Mouse (Mus musculus) cerebellum, adult 9-10 months (tissue): ENCODE data around the gene Bri3.
"Not testable (repeated sequence)": the region's sequence is repeated elsewhere in the genome, so short reads cannot be mapped to it uniquely, and the experiment has no call there.

Experiments
- DNase-seq: peaks from one replicate; pipeline ENCODE4 v3.0.0; 2022

Gene Bri3

DNA sequence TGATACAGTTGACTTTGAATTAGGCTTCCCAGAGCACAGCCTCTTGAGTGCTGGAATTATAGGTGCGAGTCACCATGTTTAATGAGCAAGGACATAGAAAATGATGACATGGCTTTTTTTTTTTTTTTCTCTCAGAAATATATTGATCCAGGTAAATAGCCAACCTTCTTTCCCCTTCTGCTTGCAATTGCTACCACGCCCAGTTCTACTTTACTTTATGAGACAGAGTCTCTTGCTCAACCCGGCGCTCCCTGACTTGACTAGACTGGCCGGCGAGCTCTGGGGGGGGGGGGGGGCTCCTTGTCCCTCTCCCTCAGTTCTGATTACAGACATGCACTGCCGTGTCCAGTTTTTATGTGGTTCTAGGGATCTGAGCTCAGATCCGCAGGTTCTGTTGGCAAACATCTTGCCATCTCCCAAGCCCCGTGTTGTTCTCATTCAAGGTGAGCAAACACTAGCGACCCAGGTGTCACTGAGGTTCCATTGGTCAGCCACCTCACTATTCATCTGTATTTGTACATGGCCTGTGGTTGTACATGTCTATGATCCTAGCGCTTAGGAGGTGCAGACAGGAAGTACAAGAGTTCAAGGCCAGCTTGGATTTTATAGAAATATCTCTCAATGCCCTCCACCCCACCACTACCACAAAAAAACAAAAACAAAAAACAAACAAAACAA lies 120.6 kb downstream of the Bri3 start:
- DNase-seq: no peak

DNA sequence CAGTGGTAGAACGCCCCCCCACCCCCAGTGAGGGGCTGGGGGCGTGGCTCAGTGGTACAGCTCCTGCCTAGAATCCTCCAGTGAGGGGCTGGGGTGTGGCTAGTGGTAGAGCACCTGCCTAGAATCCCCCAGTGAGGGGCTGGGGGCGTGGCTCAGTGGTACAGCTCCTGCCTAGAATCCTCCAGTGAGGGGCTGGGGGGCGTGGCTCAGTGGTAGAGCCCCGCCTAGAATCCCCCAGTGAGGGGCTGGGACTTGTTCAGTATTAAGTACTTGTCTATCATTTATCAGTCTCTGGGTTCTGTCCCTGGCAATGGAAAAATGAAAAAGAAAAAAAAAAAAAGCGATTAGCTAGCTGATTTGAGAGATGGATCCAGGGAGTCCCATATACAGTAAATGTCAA lies 122.3 kb downstream of the Bri3 start:
- not testable (repeated sequence) for DNase-seq

DNA sequence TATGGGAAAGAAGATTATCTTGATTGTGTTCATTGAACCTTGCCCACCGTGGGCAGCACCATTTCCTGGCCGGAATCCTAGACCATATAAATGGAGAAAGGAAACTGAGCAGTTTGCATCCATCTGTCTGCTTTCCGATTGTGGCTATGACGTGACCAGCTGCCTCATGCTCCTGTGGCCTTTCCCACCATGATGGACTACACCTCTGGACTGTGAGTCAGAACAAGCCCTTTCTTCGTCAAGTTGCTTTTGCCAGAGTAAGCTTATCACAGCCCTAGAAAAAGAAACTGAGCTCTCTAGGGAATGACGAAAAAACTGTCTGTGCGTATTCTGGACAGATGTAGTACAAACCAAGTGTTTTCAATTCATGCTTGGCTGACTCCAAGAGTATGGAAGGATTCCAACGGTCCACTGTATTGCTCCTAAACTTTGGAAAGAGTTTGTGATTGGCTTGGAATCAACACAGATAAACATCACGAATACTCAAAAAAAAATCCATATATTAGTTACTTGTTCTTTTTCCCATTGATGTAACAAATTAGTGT lies 124.5 kb downstream of the Bri3 start:
- DNase-seq: no peak

DNA sequence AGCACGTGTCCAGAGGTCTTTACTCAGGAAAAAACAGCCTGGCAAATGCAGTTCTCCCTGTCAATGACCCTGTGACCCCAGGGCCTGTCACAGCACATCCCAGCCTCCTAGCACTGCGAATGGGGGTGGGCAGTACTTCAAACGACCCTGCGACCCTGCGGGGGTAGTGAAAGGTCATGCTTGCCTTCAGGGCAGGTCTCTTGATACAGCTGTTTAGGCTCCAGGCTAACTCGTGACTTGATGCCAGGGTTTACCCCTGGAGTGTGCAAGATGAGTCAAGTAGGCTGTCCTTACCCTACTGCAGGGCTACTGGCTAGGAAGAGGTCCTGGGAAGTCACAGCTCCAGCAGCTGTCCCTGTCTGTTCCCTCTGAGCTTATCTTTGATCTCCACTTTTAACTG lies 126.7 kb downstream of the Bri3 start:
- DNase-seq: no peak

DNA sequence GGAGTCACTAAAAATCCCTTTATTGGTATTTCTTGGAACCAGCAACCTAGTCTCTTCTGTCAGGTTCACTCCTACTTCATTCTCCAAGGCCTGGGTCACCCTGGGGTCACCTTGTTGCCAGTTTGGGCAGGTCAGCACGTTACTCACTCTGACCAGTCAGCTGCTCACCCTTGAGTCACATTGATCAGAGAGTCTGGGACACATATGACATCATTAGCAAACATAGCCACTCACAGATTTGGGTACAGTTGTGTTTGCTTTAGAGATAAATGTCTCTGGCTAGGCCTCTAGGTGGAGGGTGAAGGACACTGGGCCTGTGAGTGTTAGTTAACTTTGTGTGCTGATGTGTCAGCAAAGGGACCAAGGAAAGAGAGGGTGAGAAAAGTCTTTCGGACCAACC lies 127.9 kb downstream of the Bri3 start:
- DNase-seq: no peak

DNA sequence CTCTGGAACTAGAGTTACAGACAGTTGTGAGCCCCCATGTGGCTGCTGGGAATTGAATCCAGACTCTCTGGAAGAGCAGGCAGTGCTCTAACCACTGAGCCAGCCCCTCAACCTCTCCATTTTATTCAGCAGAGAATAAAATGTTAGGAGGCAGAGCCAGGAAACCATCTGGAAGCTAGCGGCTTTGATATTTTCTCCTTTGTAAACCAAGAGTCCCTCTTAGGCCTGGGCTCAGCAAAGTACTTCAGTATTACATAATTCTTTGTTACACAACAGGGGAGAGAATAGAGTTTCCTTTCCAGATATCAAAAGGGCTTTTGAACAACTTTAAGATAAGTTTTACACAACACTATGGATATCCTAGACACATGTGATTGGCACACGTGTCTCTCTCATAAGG lies 128.6 kb downstream of the Bri3 start:
- DNase-seq: no peak

DNA sequence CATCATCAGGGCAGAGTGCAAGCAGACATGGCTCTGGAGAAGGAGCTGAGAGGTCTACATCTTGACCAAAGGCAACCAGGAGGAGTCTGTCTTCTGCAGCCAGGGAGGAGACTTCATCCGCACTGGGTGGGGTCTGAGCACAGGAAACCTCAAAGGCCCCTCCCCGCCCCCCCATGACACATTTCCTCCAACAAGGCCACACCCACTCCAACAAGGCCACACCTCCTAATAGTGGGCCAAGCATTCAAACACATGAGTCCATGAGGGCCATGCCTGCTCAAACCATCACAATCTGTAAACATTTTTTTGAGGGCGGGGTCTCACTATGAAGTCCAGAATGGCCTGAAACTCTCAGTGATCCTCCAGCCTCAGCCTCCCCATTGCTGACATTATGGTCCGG lies 135.2 kb downstream of the Bri3 start:
- DNase-seq: no peak

DNA sequence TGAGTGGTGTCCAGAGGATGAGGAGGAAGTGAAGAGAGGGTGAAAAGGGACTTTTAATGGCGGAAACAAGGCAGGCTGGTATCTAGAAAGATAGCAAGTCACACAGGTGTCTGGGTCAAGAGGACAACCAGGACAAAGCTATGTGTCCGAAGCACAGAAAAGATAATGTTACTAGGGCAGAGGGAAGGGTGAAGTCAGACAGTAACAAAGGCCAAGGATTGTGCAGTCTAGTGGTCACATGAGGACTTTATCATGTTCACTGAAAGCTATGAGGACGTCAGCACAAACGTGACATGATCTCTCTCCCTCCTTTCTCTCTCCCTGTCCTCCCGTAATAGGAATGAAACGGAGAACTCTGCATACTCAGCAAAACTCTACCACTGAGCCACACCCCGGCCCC lies 136.5 kb downstream of the Bri3 start:
- DNase-seq: no peak

DNA sequence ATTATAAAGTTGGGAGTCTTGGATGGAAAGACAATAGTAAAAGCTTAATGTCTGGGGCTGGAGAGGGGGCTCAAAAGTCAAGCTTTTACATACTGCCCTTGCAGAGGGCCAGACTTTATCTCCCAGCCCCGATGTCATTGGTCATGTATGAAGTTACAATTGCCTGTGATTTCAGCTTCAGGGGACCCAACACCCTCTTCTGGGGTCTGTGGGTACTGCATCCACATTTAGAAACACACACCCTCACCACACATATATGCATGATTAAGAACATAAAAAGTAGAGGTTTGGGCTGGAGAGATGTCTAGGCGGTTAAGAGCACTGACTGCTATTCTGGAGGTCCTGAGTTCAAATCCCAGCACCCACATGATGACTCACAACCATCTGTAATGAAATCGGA lies 137.5 kb downstream of the Bri3 start:
- DNase-seq: no peak

DNA sequence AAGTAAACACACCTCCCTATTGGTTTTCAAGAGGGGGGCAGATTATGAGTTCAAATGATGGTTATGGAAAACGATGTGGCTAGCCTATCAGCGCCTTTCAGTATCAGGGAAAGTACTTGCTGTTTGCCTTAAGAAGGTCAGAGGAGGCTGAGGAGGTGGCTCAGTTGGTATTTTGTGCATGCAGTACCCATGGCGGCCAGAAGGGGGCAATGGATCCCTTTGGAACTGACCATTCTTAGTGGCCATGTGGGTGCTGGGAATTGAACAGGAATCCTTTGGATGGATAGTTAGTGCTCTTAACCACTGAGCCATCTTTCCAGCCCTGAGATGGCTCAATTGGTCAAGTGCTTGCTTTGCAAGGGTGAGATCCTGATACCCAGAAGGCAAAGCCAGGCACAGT lies 139.7 kb downstream of the Bri3 start:
- DNase-seq: no peak

DNA sequence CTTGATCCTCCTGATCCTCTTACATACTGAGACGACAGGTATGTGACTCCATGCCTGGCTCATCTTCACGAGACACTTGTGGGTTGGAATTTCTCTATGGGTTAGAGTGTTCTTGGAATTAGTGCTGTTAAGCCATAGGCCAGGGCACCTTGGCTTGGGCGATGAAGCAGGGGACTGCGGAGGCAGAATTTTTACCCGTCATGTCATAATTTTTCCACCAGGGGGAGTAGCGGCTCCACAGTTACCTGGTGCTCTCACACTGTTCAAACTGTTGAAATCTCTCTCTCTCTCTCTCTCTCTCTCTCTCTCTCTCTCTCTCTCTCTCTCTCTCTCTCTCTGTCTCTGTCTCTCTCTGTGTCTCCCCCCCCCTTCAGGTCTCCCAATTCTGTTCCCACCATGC lies 143.6 kb downstream of the Bri3 start:
- peak; percentile 39 for DNase-seq

DNA sequence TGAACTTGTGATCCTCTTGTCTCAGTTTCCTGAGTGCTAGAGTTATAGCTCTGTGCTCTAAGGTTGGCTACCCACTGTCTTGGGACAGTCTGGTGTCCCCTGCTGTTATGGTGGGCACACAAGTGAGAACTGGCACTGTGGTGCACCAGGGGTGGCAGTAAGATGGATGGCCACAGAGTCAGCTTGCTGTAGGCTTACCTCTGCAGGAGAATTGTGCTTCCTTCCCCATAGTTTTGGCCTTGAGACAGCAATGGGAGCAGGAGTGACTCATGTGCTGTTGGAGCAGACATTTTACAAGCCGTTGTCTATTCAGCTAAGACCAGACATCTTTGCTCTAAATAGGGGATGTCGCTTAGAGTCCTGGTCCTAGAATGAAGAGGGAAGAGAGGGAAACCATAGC lies 149.9 kb downstream of the Bri3 start:
- DNase-seq: no peak

DNA sequence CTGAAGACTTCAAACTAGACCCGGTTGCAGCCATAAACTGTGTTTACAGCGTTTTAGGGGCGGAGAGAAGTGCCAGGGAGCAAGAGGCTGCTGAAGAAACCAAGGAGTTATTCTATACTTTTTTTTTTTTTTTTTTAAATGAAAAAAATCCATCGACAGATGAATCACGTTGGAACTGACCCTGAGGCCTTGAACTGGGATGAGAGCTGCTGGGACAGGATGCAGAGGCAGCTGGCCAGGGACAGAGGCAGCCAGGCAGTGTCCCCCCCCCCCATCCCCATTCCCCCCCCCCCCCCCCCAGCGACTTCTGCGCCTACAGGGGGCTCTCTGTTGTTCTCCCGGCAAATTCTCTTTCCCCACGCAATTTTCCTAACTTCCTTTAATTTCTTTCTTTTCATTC lies 153.3 kb downstream of the Bri3 start:
- DNase-seq: no peak

DNA sequence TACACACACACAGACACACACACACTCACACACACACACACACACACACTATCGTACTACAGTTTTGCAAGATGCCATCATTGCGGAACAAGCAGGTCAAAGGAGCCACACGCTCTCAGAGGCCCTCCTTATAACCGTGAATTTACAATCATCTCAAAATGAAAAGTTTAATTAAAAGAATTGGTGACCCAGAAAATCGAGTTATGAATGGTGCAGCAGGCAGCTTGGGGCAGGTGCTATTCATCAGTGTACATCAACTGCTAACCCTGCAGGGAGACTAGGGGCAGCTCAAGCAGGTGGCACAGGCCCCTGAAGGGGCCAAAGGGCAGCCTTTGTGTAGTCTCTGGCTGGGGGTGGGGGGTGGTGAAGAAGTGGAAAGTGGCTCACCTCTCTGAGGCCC lies 156.6 kb downstream of the Bri3 start:
- DNase-seq: no peak

DNA sequence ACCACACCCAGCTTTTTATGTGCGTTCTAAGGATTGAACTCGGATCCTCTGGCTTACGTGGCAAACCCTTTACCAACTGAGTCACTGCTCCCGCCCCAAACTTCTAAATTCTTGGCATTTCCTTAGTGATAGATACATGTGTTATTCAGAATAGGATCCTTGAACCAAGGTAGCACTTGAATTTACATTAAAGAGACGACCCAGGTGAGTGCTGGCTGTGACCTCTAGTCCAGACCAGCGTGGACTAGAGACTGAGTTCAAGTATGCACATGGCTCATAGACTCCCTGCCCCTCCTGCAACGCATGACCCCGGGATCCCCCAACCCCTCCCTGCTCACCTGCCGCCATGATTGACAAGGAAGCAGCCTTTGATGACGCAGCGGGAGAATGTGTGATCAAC lies 162.0 kb downstream of the Bri3 start:
- DNase-seq: no peak

DNA sequence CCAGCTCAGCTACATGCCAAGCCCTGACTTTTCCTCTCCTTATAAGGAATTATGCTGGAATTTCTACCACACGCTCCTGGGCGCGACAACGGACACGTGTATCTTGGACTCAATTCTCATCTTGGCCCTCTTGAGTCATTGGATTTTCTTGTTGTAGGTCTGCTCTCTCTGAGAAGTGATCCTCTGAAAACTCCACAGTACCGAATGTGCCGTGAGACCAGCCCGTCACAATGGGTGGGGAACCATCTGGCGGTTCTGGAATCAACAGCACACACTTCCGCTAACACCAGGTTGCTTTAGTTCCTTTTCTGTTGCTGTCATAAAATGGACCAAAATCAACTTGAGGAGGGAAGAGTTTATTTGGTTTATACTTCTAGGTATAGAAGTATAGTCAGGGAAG lies 166.4 kb downstream of the Bri3 start:
- DNase-seq: no peak

DNA sequence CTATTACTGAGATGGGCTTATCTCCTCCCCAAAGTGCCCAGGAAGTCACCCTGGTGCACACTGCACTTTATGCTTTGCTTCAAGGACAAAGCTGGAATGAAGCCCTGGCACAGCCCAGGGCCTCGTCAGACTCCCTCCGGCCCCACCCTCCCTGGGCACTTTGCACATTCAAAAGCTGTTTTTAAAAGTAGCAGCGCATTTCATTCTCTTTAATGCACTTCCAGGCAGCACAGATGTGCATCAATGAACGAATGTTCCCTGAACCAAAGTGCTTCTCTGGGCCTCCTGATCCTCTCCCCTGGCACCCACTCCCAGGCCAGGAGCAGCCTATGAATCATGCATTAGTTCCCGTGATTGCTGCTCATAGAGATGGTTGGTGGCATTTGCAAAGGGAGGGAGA lies 167.5 kb downstream of the Bri3 start:
- DNase-seq: no peak

DNA sequence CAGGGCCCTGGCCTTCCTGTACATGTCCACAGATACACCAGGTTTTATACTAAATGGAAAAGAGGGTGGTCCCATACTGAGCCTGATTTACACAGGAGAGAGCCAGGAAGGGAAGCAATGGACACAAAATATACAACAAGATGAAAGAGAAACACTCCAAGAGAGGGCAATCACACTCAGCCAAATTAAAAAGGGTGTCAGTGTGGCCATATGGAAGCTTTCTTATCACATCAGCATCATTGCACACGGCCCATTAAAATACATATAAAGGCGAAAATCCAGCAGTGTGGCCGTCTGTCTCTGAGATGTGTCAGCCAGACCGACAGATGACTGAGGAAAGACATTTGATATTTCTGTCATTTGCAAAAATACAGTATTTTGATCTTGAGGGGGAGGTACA lies 168.5 kb downstream of the Bri3 start:
- DNase-seq: no peak

DNA sequence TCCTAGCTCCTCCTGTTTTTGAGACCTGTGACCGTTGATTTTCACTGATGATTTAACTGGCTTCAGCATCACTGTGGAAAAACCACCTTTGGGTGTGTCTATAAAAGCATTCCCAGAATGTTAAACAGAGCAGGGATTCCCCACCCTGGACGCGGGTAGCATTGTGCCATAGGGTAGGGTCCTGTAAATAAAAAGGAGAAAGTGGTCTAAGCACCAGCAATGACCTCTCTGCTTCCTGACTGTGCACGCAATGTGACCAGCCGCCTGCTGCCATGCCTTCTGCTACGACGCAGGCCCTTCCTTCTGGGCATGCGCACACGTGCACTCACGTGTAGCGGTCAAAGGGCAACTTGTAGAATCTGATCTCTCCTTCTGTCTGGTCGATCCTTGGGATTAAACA lies 174.2 kb downstream of the Bri3 start:
- DNase-seq: no peak

DNA sequence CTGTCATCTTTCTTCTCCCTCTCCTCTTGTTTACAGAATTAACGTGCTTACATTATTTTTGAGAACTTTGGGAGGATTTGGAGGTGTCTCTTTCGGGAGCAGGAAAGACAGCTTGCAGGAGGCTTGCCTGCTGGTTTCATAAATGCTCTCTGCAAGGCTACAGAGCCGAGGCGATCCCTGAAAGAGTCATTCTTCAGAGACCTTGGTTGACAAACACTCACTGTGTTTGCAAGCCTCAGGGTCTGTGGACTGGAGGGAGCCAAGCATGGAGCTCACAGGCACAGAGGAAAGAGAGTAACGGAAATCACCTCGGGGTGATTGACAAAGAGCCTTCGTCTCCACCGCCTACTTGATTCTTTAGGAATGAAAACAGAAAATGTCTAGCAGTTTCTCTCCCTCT lies 175.8 kb downstream of the Bri3 start:
- no peak for DNase-seq

DNA sequence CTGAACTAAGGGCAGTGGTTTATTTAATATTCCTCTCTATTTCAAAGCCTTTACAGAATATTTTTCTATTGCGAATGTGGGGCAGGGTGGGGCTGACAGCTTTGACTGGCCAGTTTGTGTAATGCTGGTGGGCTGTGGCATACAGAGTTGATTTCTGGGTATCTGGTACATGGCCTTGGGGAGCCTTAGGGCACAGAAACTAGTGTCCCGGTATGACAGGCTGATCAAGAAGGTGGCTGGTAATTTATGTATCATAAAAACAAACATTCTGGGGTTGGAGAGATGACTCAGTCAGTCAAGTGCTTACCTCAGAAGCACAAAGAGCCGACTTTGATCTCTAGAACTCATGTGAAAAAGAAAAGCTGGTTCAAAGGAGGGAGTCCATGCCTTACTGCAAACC lies 182.5 kb downstream of the Bri3 start:
- DNase-seq: no peak

DNA sequence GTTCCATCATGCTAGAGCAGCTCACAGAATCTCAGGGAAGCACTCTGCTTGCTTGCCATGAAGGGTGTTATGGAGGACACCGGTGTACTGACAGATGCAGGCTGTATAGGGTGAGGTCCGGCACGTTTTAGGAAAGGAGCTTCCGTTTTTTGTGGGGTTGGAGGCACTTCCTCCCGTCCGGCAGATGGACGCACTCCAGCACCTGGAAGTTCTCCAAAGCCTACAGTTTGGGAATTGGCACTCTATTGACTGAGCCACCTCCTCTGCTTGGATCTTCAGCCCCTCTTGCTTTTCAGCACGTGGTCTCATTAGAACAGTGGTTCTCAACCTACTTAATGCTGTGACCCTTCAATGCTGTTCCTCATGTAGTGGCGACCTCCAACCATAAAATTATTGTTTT lies 183.6 kb downstream of the Bri3 start:
- DNase-seq: no peak

DNA sequence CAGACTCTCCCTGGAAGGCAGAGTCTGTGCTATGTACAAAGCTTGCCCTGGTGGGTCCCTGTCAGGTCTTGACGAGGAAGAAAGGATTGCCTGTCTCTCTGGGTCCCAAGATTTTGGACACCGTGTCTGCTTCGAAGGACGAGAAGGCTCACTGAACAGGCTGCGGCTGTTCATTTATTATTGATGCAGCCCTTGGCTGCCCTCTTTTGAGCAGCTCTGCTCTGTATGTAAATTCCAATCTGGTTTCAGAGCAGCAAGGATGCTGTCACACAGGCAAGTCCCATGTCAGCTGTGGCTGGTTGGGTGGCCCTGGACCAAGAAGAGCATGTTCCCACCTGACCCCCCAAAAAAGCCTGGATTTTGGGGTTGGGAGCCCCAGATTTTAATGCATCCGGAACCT lies 187.2 kb downstream of the Bri3 start:
- no peak for DNase-seq

DNA sequence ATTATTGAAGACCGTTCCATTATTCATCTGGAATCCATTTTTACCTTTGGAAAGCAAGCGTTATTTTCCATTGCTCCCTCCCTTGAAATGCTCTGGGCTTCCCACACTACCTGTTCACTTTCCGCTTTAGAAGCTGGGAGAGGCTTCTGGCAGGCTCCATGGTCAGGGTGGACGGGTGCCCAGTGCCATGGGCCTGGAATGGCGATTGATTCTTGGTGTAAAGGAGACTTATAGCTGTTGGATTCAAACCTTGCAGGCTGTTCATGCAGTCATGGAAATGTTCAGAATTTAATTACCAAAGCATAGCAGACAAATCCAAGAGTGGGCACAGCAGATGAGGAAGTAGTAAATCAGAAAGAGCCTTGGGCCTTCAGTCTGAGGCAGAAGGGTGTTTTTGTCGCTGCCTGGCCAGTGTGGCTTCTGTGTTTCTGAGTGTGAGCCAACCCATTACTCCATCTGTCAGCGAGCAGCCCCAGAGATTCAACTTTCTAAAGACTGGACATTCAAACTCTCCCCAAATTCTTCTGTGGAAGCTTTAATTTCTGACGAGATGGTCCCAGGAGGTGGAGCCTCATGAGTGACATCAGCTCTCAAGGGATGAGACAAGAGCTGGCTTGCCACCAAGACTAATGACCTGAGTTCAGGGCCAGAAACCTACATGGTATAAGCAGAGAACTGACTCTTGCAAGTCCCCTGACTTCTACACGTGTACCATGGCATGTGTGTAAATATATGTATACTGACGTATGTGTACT lies 195.2 kb downstream of the Bri3 start:
- DNase-seq: peak; percentile 48

DNA sequence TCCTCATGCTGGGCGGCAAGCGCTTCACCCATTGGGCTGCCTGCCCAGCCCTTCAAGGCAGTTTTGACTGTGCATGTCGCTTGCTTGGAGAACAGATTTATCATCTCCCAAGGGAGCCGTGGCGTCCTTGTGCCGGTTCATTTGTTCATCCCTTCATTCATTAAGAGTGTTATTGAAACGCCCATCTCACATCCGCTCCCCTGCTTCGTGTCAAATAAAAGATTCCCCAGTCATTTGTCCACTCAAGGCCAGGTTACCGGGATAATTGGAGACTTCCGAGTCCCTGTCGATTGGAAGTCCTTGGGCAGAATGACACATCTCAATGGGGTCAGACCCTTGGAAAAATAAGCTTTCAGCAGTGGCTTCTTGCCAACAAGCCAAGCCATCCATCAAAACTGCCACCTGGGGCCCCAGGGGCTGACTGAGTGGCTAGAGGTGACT lies 197.6 kb downstream of the Bri3 start:
- no peak for DNase-seq
